Mouse (Mus musculus): ENCODE data around the gene Hbq1b.
"Not testable (repeated sequence)": the region's sequence is repeated elsewhere in the genome, so short reads cannot be mapped to it uniquely, and the experiment has no call there.

DNA sequence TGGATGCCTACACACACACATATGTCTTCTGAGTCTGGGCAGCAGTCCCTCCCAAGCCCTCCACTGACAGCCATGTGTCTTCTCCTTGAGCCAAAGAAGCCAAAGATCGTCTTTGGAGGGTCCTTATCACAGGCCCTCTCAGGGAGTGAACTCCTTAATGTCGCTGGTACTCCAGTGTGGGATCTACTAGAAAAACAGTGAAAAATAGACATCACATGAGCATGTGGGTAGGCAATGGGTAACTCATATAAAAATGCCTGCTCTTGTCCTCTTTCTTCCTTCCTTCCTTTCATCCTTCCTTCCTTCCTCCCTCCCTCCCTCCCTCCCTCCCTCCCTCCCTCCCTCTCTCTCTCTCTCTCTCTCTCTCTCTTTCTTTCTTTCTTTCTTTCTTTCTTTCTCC, 10.7 kb downstream of the Hbq1b start:
- TF ChIP-seq CTCF (IDR thresholded peaks at IDR 0.05; ENCODE audit: extremely low read depth, insufficient read depth, insufficient read length, insufficient replicate concordance); POLR2A (IDR thresholded peaks at IDR 0.05; ENCODE audit: low read depth, low read length): not testable (repeated sequence)
